Comparison of ENCODE assay signal across 8 mouse cellular contexts in the genomic region with DNA sequence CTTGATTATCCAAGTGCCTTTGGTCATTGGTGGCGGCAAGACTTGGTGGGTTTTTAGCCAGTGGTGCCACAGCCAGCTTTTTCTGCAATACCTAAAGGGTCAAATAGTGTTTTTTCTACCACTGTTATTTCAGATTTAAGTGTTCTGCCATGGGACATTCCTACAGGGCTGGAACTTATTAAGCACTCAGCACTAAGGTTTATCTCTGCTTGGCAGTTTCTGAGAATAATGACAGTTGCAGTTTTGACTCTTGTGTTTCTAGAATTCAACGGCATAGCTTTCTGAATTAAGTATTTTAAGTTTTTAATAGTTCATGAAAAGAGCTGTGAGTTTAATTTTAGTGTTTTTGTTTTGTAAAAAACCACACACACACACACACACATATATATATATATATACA. TPM values are rescaled to one million over a fixed set of nuclear protein-coding genes. Genes with fewer than 3 reads are reported as not detected.
A peak's percentile ranks its signal among the peaks of the same experiment; 100 is the strongest.
DNase-seq lines count a peak whose midpoint lies in the region; ATAC-seq and TF ChIP-seq lines count a peak whose summit lies in the region.

No protein-coding gene starts in this region.

- intact Hi-C loops in left cerebral cortex, postnatal 4 days (cut with DNase I): loop anchor here (10.0 kb wide), 1 partner anchor 514 kb away; no protein-coding TSS in a partner anchor

- H3K4me1 ChIP-seq in lung, embryonic 14.5 days (ENCODE audit: insufficient read depth): peaks cover 7% of the 10 kb centered on the region; the same call in 1 of the 2 replicates
- H3K4me1 ChIP-seq in embryonic fibroblast, embryonic 13.5 days (ENCODE audit: control insufficient read depth, insufficient read depth, low read length): peaks cover 4% of the 10 kb centered on the region; the same call in 1 of the 2 replicates
- peaks cover 8% of the 10 kb centered on the region; the same call in 1 of the 2 replicates for H3K4me1 ChIP-seq in limb, embryonic 10.5 days
- H3K4me1 ChIP-seq in neural tube, embryonic 13.5 days (replicated peaks): peaks cover 28% of the 10 kb centered on the region

- 84% methylated on average over 2 of the region's 2 CpGs for WGBS in lung, embryonic 14.5 days
- 89% methylated on average over 2 of the region's 2 CpGs for WGBS in limb, embryonic 10.5 days
- 94% methylated on average over 2 of the region's 2 CpGs for WGBS in neural tube, embryonic 13.5 days

- H3K4me3 ChIP-seq in lung, embryonic 14.5 days (ENCODE audit: low read depth, low read length): peak overlapping the region; percentile 78
- H3K4me3 ChIP-seq in embryonic fibroblast, embryonic 13.5 days (ENCODE audit: insufficient read depth, low read length): peak overlapping the region; percentile 37
- peak overlapping the region; percentile 80 for H3K4me3 ChIP-seq in limb, embryonic 10.5 days
- peak overlapping the region; percentile 87 for H3K4me3 ChIP-seq in neural tube, embryonic 13.5 days

- no peak for TF ChIP-seq CTCF in lung, embryonic 14.5 days (IDR thresholded peaks at IDR 0.05; ENCODE audit: low read depth)
- TF ChIP-seq CTCF in embryonic fibroblast, embryonic 13.5 days (IDR thresholded peaks at IDR 0.05; ENCODE audit: borderline replicate concordance, insufficient read depth, low read length): no peak

- no peak overlapping the region; the same call in 1 of the 2 replicates for H3K9ac ChIP-seq in lung, embryonic 14.5 days
- no peak overlapping the region for H3K9ac ChIP-seq in neural tube, embryonic 13.5 days

- H3K9me3 ChIP-seq in lung, embryonic 14.5 days (ENCODE audit: low read depth, low read length): no peaks in the 10 kb centered on the region
- no peaks in the 10 kb centered on the region for H3K9me3 ChIP-seq in limb, embryonic 10.5 days (replicated peaks)
- no peaks in the 10 kb centered on the region for H3K9me3 ChIP-seq in neural tube, embryonic 13.5 days

- no peaks in the 10 kb centered on the region for H3K27me3 ChIP-seq in lung, embryonic 14.5 days (ENCODE audit: insufficient read depth, low read length)
- no peaks in the 10 kb centered on the region for H3K27me3 ChIP-seq in limb, embryonic 10.5 days (ENCODE audit: low read depth, poor library complexity, severe bottlenecking)
- H3K27me3 ChIP-seq in neural tube, embryonic 13.5 days: no peaks in the 10 kb centered on the region

- DNase-seq in lung, embryonic 14.5 days: no peak
- DNase-seq in lung, postnatal 25 days (ENCODE audit: low spot score): no peak
- DNase-seq in limb, embryonic 10.5 days (ENCODE audit: low spot score): no peak
- no peak for DNase-seq in left cerebral cortex, postnatal 4 days
- no peak for DNase-seq in kidney, adult 11 months

- TF ChIP-seq POLR2A in embryonic fibroblast, embryonic 13.5 days (IDR thresholded peaks at IDR 0.05; ENCODE audit: low read depth, low read length): no peak

- H3K36me3 ChIP-seq in lung, embryonic 14.5 days (ENCODE audit: insufficient read depth): peaks cover 4% of the 10 kb centered on the region; the same call in 1 of the 2 replicates
- H3K36me3 ChIP-seq in limb, embryonic 10.5 days: peaks cover 3% of the 10 kb centered on the region; the same call in 1 of the 2 replicates
- peaks cover 5% of the 10 kb centered on the region; the same call in 1 of the 2 replicates for H3K36me3 ChIP-seq in neural tube, embryonic 13.5 days

- no peak overlapping the region for H3K27ac ChIP-seq in lung, embryonic 14.5 days (ENCODE audit: low read depth)
- H3K27ac ChIP-seq in embryonic fibroblast, embryonic 13.5 days (ENCODE audit: insufficient read depth, low read length): no peak overlapping the region
- H3K27ac ChIP-seq in limb, embryonic 10.5 days: no peak overlapping the region
- no peak overlapping the region for H3K27ac ChIP-seq in neural tube, embryonic 13.5 days (replicated peaks)

- ATAC-seq in lung, embryonic 14.5 days (ENCODE audit: insufficient read depth): no peak
- no peak for ATAC-seq in neural tube, embryonic 13.5 days (ENCODE audit: low read depth)
- ATAC-seq in activated CD4-positive, CD25-positive, alpha-beta regulatory T cell, adult 4 months: no peak

- peak overlapping the region; percentile 82 for H3K4me2 ChIP-seq in lung, embryonic 14.5 days
- peak overlapping the region; percentile 67 for H3K4me2 ChIP-seq in neural tube, embryonic 13.5 days

RNA-seq across cellular contexts. Expression of gene Ccdc71l, which starts 2.5 kb away (rescaled TPM):
- polyA plus RNA-seq in lung, embryonic 14.5 days (2014; fragmentation: Nextera tagmentation; extraction: Ambion mirVana): 4.6 and 5.2 TPM in 2 replicates
- 8.6 and 8.9 TPM in 2 replicates for polyA plus RNA-seq in embryonic fibroblast, embryonic 13.5 days (2011; ENCODE audit: insufficient read length, low read depth, missing spikeins)
- 2.3 and 3.5 TPM in 2 replicates for polyA plus RNA-seq in limb, embryonic 10.5 days (2016; fragmentation: Nextera tagmentation; extraction: Ambion mirVana)
- 4.4 and 4.5 TPM in 2 replicates for polyA plus RNA-seq in neural tube, embryonic 13.5 days (2015; fragmentation: Nextera tagmentation; extraction: Ambion mirVana)
- polyA plus RNA-seq in activated CD4-positive, CD25-positive, alpha-beta regulatory T cell, adult 4 months (2017; shearing (Covaris generic)): 1 to 10 TPM in 1 of 2 experiments, under 1 TPM in 1; 0.99 to 1.5 TPM
- 10 to 100 TPM; 24.4 to 25.5 TPM for total RNA-seq in left cerebral cortex, postnatal 4 days (2021)

Comparison
In these comparisons a context has a peak if more than half of its experiments do, and no peak if none do; other contexts are left out.
1. H3K4me3 ChIP-seq: peak in every context shown above with its lines; median percentile 87 in neural tube, embryonic 13.5 days; 80 in limb, embryonic 10.5 days; 78 in lung, embryonic 14.5 days; 37 in embryonic fibroblast, embryonic 13.5 days.